Mouse (Mus musculus): ENCODE measurements around the gene Fgl2.

The Fgl2 gene

GRCm38 (mm10) chr5:21384252-21384960 lies 12.0 kb downstream of the Fgl2 start:
- no peak for DNase-seq

- no peak for DNase-seq
These were observed 12.5 kb downstream of the Fgl2 start for GRCm38 (mm10) chr5:21384976-21385375.

GRCm38 (mm10) chr5:21386432-21386831 lies 14.0 kb downstream of the Fgl2 start:
- DNase-seq: no peak

- no peak for DNase-seq
These were observed 14.9 kb downstream of the Fgl2 start for GRCm38 (mm10) chr5:21387340-21387739.

GRCm38 (mm10) chr5:21388855-21389254 lies 16.4 kb downstream of the Fgl2 start:
- DNase-seq: no peak

GRCm38 (mm10) chr5:21391616-21392384 lies 19.4 kb downstream of the Fgl2 start:
- peak; percentile 78 to 85 for DNase-seq

GRCm38 (mm10) chr5:21394562-21394961 lies 22.1 kb downstream of the Fgl2 start:
- DNase-seq: no peak

- no peak for DNase-seq
These were observed 22.9 kb downstream of the Fgl2 start for GRCm38 (mm10) chr5:21395205-21395840.

- DNase-seq: peak in 1 of 2 experiments; percentile 12
These were observed 38.8 kb downstream of the Fgl2 start for GRCm38 (mm10) chr5:21411261-21411666.

- DNase-seq: no peak
These were observed 39.6 kb downstream of the Fgl2 start for GRCm38 (mm10) chr5:21412056-21412455.

- no peak for DNase-seq
These were observed 40.9 kb downstream of the Fgl2 start for GRCm38 (mm10) chr5:21413322-21413721.

- no peak for DNase-seq
These were observed 41.8 kb downstream of the Fgl2 start for GRCm38 (mm10) chr5:21414116-21414820.

GRCm38 (mm10) chr5:21418613-21419012 lies 46.2 kb downstream of the Fgl2 start:
- no peak for DNase-seq

- DNase-seq: no peak
These were observed 48.2 kb downstream of the Fgl2 start for GRCm38 (mm10) chr5:21420609-21421008.

GRCm38 (mm10) chr5:21424614-21425602 lies 52.5 kb downstream of the Fgl2 start, which contains the start of the genes Ccdc146 and Fam185a:
Ccdc146 (minus strand) TSS chr5:21424677.
Fam185a (plus strand) TSS chr5:21424958.
- DNase-seq: peak; percentile 97 to 98

- DNase-seq: no peak
These were observed 54.2 kb downstream of the Fgl2 start for GRCm38 (mm10) chr5:21426666-21427065.
